Mouse (Mus musculus) hindbrain, embryonic 13.5 days (tissue): Measurements from ENCODE around the gene Dok7. TPM values are rescaled to one million over a fixed set of nuclear protein-coding genes. Genes with fewer than 3 reads are reported as not detected.

Experiments used
- ATAC-seq: fragments of 200-750 bp; cut with Nextera tagmentation; 2 replicates; pipeline ENCODE4 v1.8.0; 2017; ENCODE audit warnings: moderate TSS enrichment; ENCODE audit not compliant: low FRiP score
- H3K27ac ChIP-seq: fragments of 300-500 bp; sonication (generic); 2 replicates; pipeline ENCODE4 v1.5.1; 2015; ENCODE audit warnings: inconsistent platforms, mild to moderate bottlenecking, moderate library complexity
- H3K27me3 ChIP-seq: fragments of 300-500 bp; sonication (generic); 2 replicates; pipeline ENCODE4 v1.6.1; 2015; ENCODE audit warnings: mild to moderate bottlenecking, inconsistent platforms
- H3K36me3 ChIP-seq: fragments of 300-500 bp; sonication (generic); 2 replicates; pipeline ENCODE4 v1.6.1; 2015; ENCODE audit warnings: mild to moderate bottlenecking, inconsistent platforms
- H3K4me1 ChIP-seq: fragments of 300-500 bp; sonication (generic); replicated peaks from 2 replicates; pipeline ENCODE4 v1.6.1; 2015; ENCODE audit warnings: inconsistent platforms
- H3K4me2 ChIP-seq: fragments of 300-500 bp; sonication (generic); 2 replicates; pipeline ENCODE4 v1.6.1; 2015; ENCODE audit warnings: inconsistent platforms, mild to moderate bottlenecking, moderate library complexity
- H3K4me3 ChIP-seq: fragments of 300-500 bp; sonication (generic); 2 replicates; pipeline ENCODE4 v1.5.1; 2015; ENCODE audit warnings: mild to moderate bottlenecking, inconsistent platforms
- H3K9ac ChIP-seq: fragments of 300-500 bp; sonication (generic); 2 replicates; pipeline ENCODE4 v1.6.1; 2015; ENCODE audit warnings: mild to moderate bottlenecking, inconsistent platforms
- H3K9me3 ChIP-seq: fragments of 300-500 bp; sonication (generic); 2 replicates; pipeline ENCODE4 v1.6.1; 2016; ENCODE audit warnings: inconsistent platforms
- whole genome bisulfite sequencing: fragments of 180-500 bp; shearing (Covaris S2); methylation state at CpG from one replicate; pipeline ENCODE4 v1.1.7; 2015; 5-methylcytosine and 5-hydroxymethylcytosine counted together
- polyA plus RNA-seq: library from polyadenylated mRNA; unstranded; fragments of >200 nt; fragmentation: Nextera tagmentation; extraction: Ambion mirVana; gene quantifications from 2 replicates; pipeline ENCODE4 v1.2.1, GENCODE M21; 2015

The Dok7 gene
- polyA plus RNA-seq, 1 experiment from 2014 or later = 4.9 TPM

GRCm38 (mm10) chr5:35069841-35070240 is 13.3 kb downstream of the Dok7 start:
- Histone ChIP-seq H3K36me3 (0 out of 2 replicates have a peak, but pooled peaks cover 3% of the 10 kb centered on the region), H3K4me2 (no peak overlapping the region), H3K9ac (no peak overlapping the region), H3K27ac (no peak overlapping the region), H3K9me3 (no peaks in the 10 kb centered on the region), H3K27me3 (no peaks in the 10 kb centered on the region), H3K4me1 (peaks cover 19% of the 10 kb centered on the region), H3K4me3 (no peak overlapping the region)
- ATAC-seq = no peak
- 82% methylated on average over 2 of the region's 2 CpGs for WGBS

DNA sequence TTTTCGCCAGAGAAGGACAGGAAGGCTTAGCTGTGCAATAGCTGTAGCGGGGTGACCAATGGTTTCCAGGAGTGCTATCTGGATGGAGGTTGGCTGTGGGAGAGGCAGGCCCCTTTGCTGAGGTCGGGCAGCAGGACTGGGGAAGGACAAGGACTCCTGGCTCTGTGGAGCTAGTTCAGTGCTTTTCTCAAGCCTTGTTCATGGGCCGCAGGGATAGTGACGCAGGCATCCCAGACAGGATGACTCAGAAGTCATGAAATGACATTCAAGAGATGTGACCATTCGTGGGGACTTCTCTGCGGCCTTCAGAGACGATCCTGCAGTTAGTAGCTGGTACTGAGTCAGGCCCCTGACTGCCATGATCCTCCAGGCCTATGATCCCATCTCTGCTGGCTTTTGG is 13.7 kb downstream of the Dok7 start:
- Histone ChIP-seq H3K4me2 (no peak overlapping the region), H3K36me3 (0 out of 2 replicates have a peak, but pooled peaks cover 3% of the 10 kb centered on the region), H3K27ac (0 out of 2 replicates have a peak overlapping the region, but pooled peaks have one; percentile 55), H3K27me3 (no peaks in the 10 kb centered on the region), H3K4me3 (no peak overlapping the region), H3K4me1 (peaks cover 19% of the 10 kb centered on the region), H3K9ac (no peak overlapping the region), H3K9me3 (no peaks in the 10 kb centered on the region)
- WGBS = 89% methylated on average over 8 of the region's 8 CpGs
- ATAC-seq = no peak

- no peak overlapping the region for H3K4me2 ChIP-seq
- peak; percentile 55 for ATAC-seq
- no peak overlapping the region for H3K4me3 ChIP-seq
- no peak overlapping the region for H3K9ac ChIP-seq
- H3K27me3 ChIP-seq = no peaks in the 10 kb centered on the region
- H3K9me3 ChIP-seq = no peaks in the 10 kb centered on the region
- H3K27ac ChIP-seq = peak overlapping the region; percentile 55; the same call in 1 of the 2 replicates
- WGBS = 34% methylated on average over 7 of the region's 7 CpGs
- peaks cover 19% of the 10 kb centered on the region for H3K4me1 ChIP-seq
- peaks cover 7% of the 10 kb centered on the region; the same call in 1 of the 2 replicates for H3K36me3 ChIP-seq
Measured at GRCm38 (mm10) chr5:35070953-35071352, 14.4 kb downstream of the Dok7 start.

- Histone ChIP-seq H3K4me1 (peaks cover 19% of the 10 kb centered on the region), H3K4me2 (no peak overlapping the region), H3K36me3 (peaks cover 11% of the 10 kb centered on the region; the same call in 1 of the 2 replicates), H3K27me3 (no peaks in the 10 kb centered on the region), H3K9ac (no peak overlapping the region), H3K27ac (no peak overlapping the region), H3K9me3 (no peaks in the 10 kb centered on the region), H3K4me3 (no peak overlapping the region)
- no peak for ATAC-seq
- whole genome bisulfite sequencing = 94% methylated on average over 6 of the region's 6 CpGs
Measured at GRCm38 (mm10) chr5:35071855-35072254, 15.3 kb downstream of the Dok7 start.

DNA sequence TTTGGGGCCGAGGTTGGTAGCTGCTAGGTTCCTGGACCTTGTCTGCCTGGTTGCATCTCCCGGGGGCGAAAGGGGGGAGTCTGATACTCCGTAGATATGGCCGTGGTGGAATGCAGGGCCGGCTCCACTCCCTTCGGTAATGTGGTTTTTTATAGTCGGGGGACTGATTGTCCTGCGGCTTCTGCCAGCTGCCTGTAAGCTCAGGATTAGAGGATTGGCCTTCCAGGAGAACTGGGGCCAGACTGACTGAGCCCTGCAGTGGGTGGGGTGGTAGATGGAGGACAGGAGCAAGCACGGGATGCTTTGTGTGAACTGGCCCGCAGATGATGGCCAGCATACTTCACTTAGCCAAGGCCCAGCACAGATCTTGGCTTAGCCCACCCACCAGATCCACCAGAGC is 16.7 kb downstream of the Dok7 start:
- no peak overlapping the region for H3K4me3 ChIP-seq
- H3K9ac ChIP-seq = no peak overlapping the region
- peaks cover 19% of the 10 kb centered on the region for H3K4me1 ChIP-seq
- H3K4me2 ChIP-seq = no peak overlapping the region
- 88% methylated on average over 11 of the region's 11 CpGs for WGBS
- no peak overlapping the region for H3K27ac ChIP-seq
- H3K27me3 ChIP-seq = peaks cover 7% of the 10 kb centered on the region; the same call in 1 of the 2 replicates
- H3K9me3 ChIP-seq = no peaks in the 10 kb centered on the region
- ATAC-seq = no peak
- peaks cover 18% of the 10 kb centered on the region for H3K36me3 ChIP-seq

- H3K27ac ChIP-seq = no peak overlapping the region
- H3K4me2 ChIP-seq = no peak overlapping the region
- peaks cover 19% of the 10 kb centered on the region for H3K4me1 ChIP-seq
- H3K36me3 ChIP-seq = peaks cover 18% of the 10 kb centered on the region
- H3K27me3 ChIP-seq = peaks cover 14% of the 10 kb centered on the region
- no peak overlapping the region for H3K9ac ChIP-seq
- no peak overlapping the region for H3K4me3 ChIP-seq
- no peak for ATAC-seq
- WGBS = 64% methylated on average over 9 of the region's 9 CpGs
- H3K9me3 ChIP-seq = no peaks in the 10 kb centered on the region
Measured at GRCm38 (mm10) chr5:35073992-35074391, 17.4 kb downstream of the Dok7 start.

DNA sequence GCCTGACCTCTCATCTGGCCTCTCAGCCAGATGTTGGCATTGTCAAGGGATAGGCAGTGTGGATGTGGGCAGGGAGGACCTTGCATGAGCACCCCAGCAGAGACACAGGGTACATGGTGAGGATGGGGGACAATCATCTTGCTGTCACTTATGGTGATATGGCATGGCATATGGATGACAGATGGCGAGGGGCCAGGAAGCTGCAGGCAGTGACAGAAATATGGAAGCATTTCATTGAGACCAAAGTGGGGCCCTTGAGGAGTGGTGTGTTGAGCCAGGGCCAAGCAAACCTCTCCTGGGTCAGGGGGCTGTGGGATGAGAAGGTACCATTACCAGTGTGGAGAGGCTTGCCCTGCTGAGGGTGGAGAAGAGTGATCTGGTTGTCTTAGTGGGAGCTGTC is 19.8 kb downstream of the Dok7 start:
- no peak overlapping the region for H3K9ac ChIP-seq
- H3K9me3 ChIP-seq = no peaks in the 10 kb centered on the region
- 91% methylated on average over 1 of the region's 1 CpGs for WGBS
- H3K27ac ChIP-seq = no peak overlapping the region
- H3K4me1 ChIP-seq = peaks cover 16% of the 10 kb centered on the region
- peaks cover 15% of the 10 kb centered on the region for H3K36me3 ChIP-seq
- no peak for ATAC-seq
- no peak overlapping the region for H3K4me3 ChIP-seq
- no peak overlapping the region for H3K4me2 ChIP-seq
- H3K27me3 ChIP-seq = peaks cover 29% of the 10 kb centered on the region

DNA sequence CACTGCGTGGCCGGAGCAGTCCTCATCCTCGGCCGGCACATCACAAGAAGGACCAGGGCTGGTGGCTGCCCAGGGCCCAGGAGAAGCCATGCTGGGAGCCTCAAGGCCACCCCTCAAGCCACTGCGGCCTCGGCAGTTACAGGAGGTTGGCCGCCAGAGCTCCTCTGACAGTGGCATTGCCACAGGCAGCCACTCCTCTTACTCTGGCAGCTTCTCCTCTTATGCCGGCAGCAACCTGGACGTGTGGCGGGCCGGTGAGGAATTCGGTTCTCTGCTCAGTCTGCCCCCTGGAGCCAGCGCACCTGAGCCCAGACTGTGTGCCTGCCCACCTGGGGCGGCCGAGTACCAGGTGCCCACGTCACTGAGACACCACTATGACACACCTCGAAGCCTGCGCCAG is 22.5 kb downstream of the Dok7 start:
- peaks cover 15% of the 10 kb centered on the region for H3K36me3 ChIP-seq
- no peak overlapping the region for H3K27ac ChIP-seq
- no peak overlapping the region for H3K4me2 ChIP-seq
- no peak overlapping the region for H3K4me3 ChIP-seq
- no peak overlapping the region for H3K9ac ChIP-seq
- H3K9me3 ChIP-seq = no peaks in the 10 kb centered on the region
- WGBS = 32% methylated on average over 18 of the region's 18 CpGs
- H3K27me3 ChIP-seq = peaks cover 29% of the 10 kb centered on the region
- peaks cover 15% of the 10 kb centered on the region for H3K4me1 ChIP-seq
- no peak for ATAC-seq

- peaks cover 6% of the 10 kb centered on the region for H3K27me3 ChIP-seq
- no peak overlapping the region for H3K27ac ChIP-seq
- no peak overlapping the region for H3K4me2 ChIP-seq
- H3K9ac ChIP-seq = peak overlapping the region; percentile 24; the same call in 1 of the 2 replicates
- H3K4me1 ChIP-seq = peaks cover 5% of the 10 kb centered on the region; the same call in 1 of the 2 replicates
- no peaks in the 10 kb centered on the region for H3K9me3 ChIP-seq
- no peak overlapping the region for H3K4me3 ChIP-seq
- H3K36me3 ChIP-seq = peaks cover 4% of the 10 kb centered on the region; the same call in 1 of the 2 replicates
- 71% methylated on average over 3 of the region's 3 CpGs for WGBS
- ATAC-seq = no peak
Measured at GRCm38 (mm10) chr5:35084913-35085312, 28.3 kb downstream of the Dok7 start.

DNA sequence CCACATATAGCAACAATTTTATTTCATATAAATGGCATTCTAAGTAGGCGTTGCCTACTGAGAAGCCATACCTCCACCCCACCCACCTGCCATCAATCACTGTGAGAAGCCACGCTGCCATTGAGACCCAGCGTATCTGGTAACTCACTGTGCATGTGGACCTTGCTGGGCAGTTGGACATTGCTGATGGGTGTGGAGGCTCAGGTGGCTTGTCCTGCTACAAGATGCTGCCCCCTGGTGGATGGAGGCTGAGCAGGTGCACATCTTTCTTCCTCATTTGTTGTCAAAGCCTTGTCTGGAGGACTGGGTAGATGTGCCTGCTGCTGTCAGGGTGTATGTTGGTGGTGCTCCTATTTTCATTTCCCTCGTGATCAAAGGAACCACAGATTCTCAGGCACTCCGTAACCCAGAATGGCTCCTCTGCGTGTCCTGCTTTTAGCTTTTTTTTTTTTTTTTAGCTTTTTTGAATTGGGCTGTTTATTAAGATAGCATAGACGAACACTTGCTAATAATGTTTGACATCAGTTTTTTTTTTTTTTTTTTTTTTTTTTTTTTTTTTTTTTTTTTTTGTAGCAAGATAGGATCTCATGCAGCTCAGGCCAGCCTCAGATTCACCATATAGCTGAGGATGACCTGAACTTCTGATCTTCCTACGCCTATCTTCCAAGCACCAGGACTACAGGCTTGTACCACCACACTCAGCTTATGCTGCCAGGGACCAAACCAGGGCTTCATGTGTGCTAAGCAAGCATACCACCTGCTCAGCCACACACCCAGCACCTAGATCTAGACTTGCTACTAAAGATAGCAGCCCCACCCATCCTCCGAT is 32.4 kb downstream of the Dok7 start:
- H3K27me3 ChIP-seq = no peaks in the 10 kb centered on the region
- H3K4me3 ChIP-seq = no peak overlapping the region
- H3K9me3 ChIP-seq = no peaks in the 10 kb centered on the region
- H3K36me3 ChIP-seq = peaks cover 44% of the 10 kb centered on the region
- H3K27ac ChIP-seq = no peak overlapping the region
- WGBS = 67% methylated on average over 9 of the region's 9 CpGs
- ATAC-seq = no peak
- no peaks in the 10 kb centered on the region for H3K4me1 ChIP-seq
- H3K4me2 ChIP-seq = no peak overlapping the region
- no peak overlapping the region for H3K9ac ChIP-seq

GRCm38 (mm10) chr5:35089614-35089963 is 33.0 kb downstream of the Dok7 start:
- no peaks in the 10 kb centered on the region for H3K9me3 ChIP-seq
- no peaks in the 10 kb centered on the region for H3K4me1 ChIP-seq
- no peak overlapping the region for H3K4me2 ChIP-seq
- peaks cover 48% of the 10 kb centered on the region for H3K36me3 ChIP-seq
- no peak for ATAC-seq
- H3K27me3 ChIP-seq = no peaks in the 10 kb centered on the region
- 88% methylated on average over 5 of the region's 5 CpGs for WGBS
- no peak overlapping the region for H3K27ac ChIP-seq
- no peak overlapping the region for H3K9ac ChIP-seq
- H3K4me3 ChIP-seq = no peak overlapping the region

GRCm38 (mm10) chr5:35091636-35092035 is 35.1 kb downstream of the Dok7 start:
- Histone ChIP-seq H3K27ac (no peak overlapping the region), H3K9ac (no peak overlapping the region), H3K27me3 (no peaks in the 10 kb centered on the region), H3K4me3 (no peak overlapping the region), H3K4me1 (no peaks in the 10 kb centered on the region), H3K36me3 (peaks cover 68% of the 10 kb centered on the region), H3K9me3 (no peaks in the 10 kb centered on the region), H3K4me2 (no peak overlapping the region)
- ATAC-seq = no peak
- 95% methylated on average over 3 of the region's 3 CpGs for WGBS

DNA sequence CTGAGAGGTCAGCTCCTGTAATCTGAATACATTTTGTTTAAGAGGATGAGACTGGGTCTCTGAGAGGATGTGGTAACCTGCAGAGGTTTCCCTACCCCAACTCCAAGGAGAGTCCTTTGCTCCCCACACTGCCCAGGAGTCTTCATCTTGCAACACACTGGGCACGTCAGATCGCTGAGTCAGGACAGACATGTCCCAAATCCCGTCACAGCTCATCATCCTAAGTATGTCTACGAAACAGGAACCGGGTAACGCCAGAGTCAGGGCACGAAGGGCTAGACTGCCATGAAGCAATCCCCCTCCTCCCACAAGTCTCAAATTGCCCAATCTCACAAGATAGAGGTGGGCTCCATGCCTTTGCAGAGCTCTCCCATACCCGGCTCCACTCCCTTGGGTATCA is 46.5 kb downstream of the Dok7 start:
- Histone ChIP-seq H3K4me1 (peaks cover 31% of the 10 kb centered on the region), H3K36me3 (peaks cover 45% of the 10 kb centered on the region), H3K27me3 (no peaks in the 10 kb centered on the region), H3K4me2 (peak overlapping the region; percentile 80; the same call in 1 of the 2 replicates), H3K4me3 (no peak overlapping the region), H3K9ac (no peak overlapping the region), H3K9me3 (no peaks in the 10 kb centered on the region), H3K27ac (no peak overlapping the region)
- WGBS = 93% methylated on average over 8 of the region's 8 CpGs
- no peak for ATAC-seq
